Mouse (Mus musculus) megakaryocyte-erythroid progenitor cell, adult 5-6 weeks (primary cell): ENCODE results near the gene Lmod2. TPM values are rescaled to one million over a fixed set of nuclear protein-coding genes. Genes with fewer than 3 reads are reported as not detected.
A peak's percentile ranks its signal among the peaks of the same experiment; 100 is the strongest.

Source experiments
- ATAC-seq: replicated peaks from 2 replicates; pipeline ENCODE4 v1.8.0; 2016; ENCODE audit warnings: mild to moderate bottlenecking, inconsistent platforms; ENCODE audit not compliant: severe bottlenecking, poor library complexity, low FRiP score, low TSS enrichment
- total RNA-seq, 2 experiments: library from RNA; stranded (forward) in 1 of 2; stranded (reverse) in 1 of 2; fragments of 200-1000, 215-1000 nt in 1 of 2; fragments of >200 nt in 1 of 2; fragmentation: Nextera tagmentation in 1 of 2; gene quantifications; 2 replicates each; pipeline ENCODE4 v1.2.3; 2014 to 2017

Gene Lmod2
- total RNA-seq, 2 experiments from 2014 or later: not detected

GRCm38 (mm10) chr6:24632061-24632460 lies 34.5 kb downstream of the Lmod2 start:
- no peak for ATAC-seq

- ATAC-seq: no peak
Observed at GRCm38 (mm10) chr6:24634065-24634464, 36.5 kb downstream of the Lmod2 start.

GRCm38 (mm10) chr6:24635814-24636213 lies 38.3 kb downstream of the Lmod2 start:
- no peak for ATAC-seq

DNA sequence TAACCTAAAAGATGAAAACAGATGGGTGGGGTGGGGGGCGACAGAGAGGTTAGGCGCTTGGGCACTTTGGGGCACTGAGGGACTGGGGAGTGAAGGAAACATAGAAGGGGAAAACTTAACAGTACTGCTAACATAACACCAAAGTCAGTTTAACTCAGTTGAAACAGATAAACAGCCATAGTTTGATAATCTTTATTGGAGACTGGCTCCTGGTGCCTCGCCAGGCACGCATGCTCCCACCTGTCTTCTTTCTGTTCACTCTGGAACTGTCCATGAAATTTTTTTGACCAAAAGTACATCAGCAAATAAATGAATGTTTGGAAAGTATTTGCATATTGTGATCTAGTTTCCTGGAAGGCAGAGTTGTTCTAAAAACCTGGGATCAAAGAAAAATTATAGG lies 43.7 kb downstream of the Lmod2 start:
- peak; percentile 60 for ATAC-seq

DNA sequence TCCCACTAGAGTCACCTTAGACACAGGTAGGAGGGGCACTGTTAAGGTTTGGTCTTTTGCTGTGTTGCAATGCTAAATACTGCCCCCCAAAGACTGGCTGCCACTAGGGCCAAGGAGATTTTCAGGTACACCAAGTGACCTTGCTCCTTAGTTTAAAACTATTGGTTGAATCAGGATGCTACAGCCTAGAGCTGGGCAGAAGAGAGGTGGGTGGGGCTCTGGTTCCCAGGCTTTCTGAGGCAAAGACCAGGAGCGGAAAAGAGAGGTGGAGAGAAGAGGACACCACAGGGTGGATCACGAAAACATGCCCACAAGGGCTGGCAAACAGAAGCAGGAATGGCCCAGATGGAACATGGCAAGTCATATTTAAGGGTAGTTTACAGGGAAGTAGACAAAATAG lies 44.6 kb downstream of the Lmod2 start:
- ATAC-seq: peak; percentile 17; the same call in 1 of the 2 replicates

GRCm38 (mm10) chr6:24642960-24643359 lies 45.4 kb downstream of the Lmod2 start:
- ATAC-seq: no peak

- no peak for ATAC-seq
Observed at GRCm38 (mm10) chr6:24645346-24646053, 47.9 kb downstream of the Lmod2 start.

DNA sequence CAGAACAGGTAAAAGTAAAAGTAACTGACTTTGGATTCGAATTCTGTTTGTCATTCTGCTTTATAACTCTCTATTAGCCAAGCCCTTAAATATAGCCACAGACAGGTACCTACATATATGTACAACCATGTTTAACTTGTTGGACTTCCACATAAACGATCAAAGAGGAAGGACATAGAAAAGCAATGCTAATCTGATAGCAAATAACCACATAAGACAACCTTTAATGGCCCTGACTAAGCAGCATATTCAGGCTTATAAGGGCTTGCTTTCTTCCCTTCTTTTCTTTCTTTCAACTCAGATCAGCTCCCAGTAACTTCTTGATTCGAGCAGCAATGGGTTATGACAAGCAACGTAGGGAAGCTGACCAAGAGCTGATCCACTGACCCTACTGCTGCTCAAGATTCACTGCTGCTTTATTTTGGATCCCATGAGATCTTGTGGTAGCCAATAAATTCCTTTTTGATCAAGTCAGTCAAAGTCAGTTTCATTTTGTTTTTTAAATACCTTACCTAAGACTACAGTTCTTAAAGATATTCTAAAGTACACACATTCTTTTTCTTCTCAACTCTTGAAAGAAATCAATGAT lies 49.6 kb downstream of the Lmod2 start:
- ATAC-seq: no peak

DNA sequence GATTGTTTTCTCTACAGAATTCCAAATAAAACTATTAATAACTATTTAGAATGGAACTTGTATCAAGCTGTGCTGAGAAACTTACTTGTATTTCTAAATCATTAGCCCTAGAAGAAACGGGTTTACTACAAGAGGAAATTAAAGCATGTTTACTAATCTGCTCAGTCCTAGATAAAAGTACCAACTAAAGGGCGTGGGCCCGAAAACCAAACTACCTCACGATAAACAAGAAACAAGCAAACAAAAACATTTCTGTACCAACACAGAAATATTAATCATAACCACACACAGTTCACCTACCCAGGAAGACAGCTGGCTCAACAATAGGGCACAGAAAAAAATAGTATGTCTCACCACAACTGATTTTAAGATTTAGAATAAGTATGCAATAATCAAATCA lies 50.8 kb downstream of the Lmod2 start:
- 0 out of 2 replicates have a peak, but pooled peaks have one; percentile 16 for ATAC-seq

- ATAC-seq: no peak
Observed at GRCm38 (mm10) chr6:24650719-24651118, 53.2 kb downstream of the Lmod2 start.

DNA sequence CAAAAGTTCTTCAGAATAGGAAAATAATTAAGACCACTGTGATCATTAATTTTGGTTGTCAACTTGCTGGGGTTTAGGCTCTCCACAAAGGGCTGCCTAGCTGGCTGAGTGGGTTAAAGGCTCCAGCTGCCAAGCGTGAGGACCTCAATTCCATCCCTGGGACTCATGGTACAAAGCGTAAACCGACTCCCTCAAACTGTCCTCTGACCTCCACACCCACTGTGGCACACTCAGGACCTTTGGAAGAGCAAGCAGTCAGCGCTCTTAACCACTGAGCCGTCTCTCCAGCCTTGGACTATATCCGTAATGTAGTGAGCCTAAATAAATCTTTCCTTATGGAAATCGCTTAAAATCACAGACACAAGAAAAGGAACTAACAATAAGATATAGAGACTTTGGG lies 54.0 kb downstream of the Lmod2 start:
- ATAC-seq: no peak

Other genes starting within 250 kb of the Lmod2 start
- gene Iqub, start 82.7 kb upstream of the Lmod2 start, total RNA-seq (2014; fragmentation: Nextera tagmentation): not detected in 2 replicates
- gene Iqub, start 82.7 kb upstream of the Lmod2 start, total RNA-seq (2017): 0.19 TPM in 1 of 2 replicates, not detected in the other
- 293 and 295 TPM in 2 replicates for gene Ndufa5, start 69.7 kb upstream of the Lmod2 start, total RNA-seq (2014; fragmentation: Nextera tagmentation)
- 426 and 630 TPM in 2 replicates for gene Ndufa5, start 69.7 kb upstream of the Lmod2 start, total RNA-seq (2017)
- not detected in 2 replicates for gene Asb15, start 69.6 kb upstream of the Lmod2 start, total RNA-seq (2014; fragmentation: Nextera tagmentation)
- not detected in 2 replicates for gene Asb15, start 69.6 kb upstream of the Lmod2 start, total RNA-seq (2017)
- 17.3 and 34.0 TPM in 2 replicates for gene Wasl, start 67.2 kb downstream of the Lmod2 start, total RNA-seq (2014; fragmentation: Nextera tagmentation)
- 6.4 and 12.0 TPM in 2 replicates for gene Wasl, start 67.2 kb downstream of the Lmod2 start, total RNA-seq (2017)
- gene Hyal6, start 135.5 kb downstream of the Lmod2 start, total RNA-seq (2014; fragmentation: Nextera tagmentation): not detected in 2 replicates
- gene Hyal6, start 135.5 kb downstream of the Lmod2 start, total RNA-seq (2017): not detected in 2 replicates
- not detected in 2 replicates for gene Hyal4, start 150.6 kb downstream of the Lmod2 start, total RNA-seq (2014; fragmentation: Nextera tagmentation)
- not detected in 2 replicates for gene Hyal4, start 150.6 kb downstream of the Lmod2 start, total RNA-seq (2017)
- not detected in 2 replicates for gene Spam1, start 193.4 kb downstream of the Lmod2 start, total RNA-seq (2014; fragmentation: Nextera tagmentation)
- not detected in 2 replicates for gene Spam1, start 193.4 kb downstream of the Lmod2 start, total RNA-seq (2017)